Mouse (Mus musculus): ENCODE measurements around the gene Polr3f. TPM values are rescaled to one million over a fixed set of nuclear protein-coding genes. Genes with fewer than 3 reads are reported as not detected.

The Polr3f gene
- total RNA-seq (2014; rRNA removed) (30.2 and 39.0 TPM in 2 replicates), polyA plus RNA-seq (2015; fragmentation: Nextera tagmentation; extraction: Ambion mirVana) (15.4 and 20.2 TPM in 2 replicates)

DNA sequence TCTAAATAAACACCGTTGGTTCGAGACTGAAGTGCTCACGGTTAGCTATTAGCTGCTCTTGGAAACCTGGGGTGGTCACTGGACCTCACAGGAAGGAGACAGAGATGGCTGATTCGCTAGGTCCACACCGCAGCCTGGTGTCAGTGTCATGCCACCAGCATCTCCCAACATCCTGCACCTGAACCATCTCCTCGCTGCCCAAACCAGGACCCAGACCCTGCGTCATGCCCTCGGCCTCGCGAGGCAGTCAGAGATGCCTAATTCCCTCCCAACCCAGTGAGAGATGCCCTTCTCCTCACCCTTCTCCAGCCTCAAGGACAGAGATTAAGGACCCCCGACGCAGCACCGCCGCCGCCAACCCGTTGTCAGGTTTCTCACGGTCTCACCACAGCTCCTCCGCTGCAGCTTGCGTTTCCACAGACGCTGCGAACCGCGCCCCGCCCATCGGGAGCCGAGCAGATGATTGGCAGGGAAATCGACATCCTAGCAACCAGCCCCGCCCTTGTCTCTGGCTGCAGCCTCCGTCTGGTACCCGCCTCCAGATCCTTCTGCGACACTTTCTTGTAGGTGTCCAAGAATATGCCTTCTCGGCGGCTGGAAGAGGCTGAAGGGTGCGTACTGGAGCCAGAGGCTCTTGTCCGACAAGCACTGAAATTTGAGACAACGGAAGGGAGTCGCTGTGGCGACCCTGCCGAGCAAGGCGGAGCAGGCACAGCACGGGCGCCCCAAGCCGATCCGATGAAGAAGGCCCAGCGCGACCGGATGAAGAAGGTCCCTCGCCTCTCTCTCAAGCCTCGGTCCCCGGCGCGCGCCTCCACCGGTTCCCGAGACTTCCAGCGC, at the start of gene Polr3f, which contains the start of gene Dzank1:
Gene Polr3f, plus strand, starts transcription at position 738 of the 840 bp plus-strand sequence.
Gene Dzank1, minus strand, starts transcription at position 434 of the 840 bp plus-strand sequence.
- Histone ChIP-seq H3K9ac (peak within 1 kb of the TSS; percentile 90), H3K4me3 (ENCODE audit: low read depth, low read length) (peak within 1 kb of the TSS; percentile 98), H3K4me2 (ENCODE audit: low read depth) (peak within 1 kb of the TSS; percentile 65), H3K27ac (ENCODE audit: low read depth, low read length) (peak within 1 kb of the TSS; percentile 97), H3K4me1 (ENCODE audit: insufficient read depth) (peaks cover 9% of the 10 kb centered on the region), H3K9me3 (ENCODE audit: low read length) (no peaks in the 10 kb centered on the region), H3K36me3 (ENCODE audit: insufficient read depth) (peaks cover 8% of the 10 kb centered on the region; the same call in 1 of the 2 replicates), H3K27me3 (ENCODE audit: insufficient read depth, low read length) (no peaks in the 10 kb centered on the region; the same call in 1 of the 2 replicates)
- ATAC-seq (peak; percentile 98), DNase-seq (peak; percentile 98)
- peak; percentile 30 for TF ChIP-seq CTCF (IDR thresholded peaks at IDR 0.05; ENCODE audit: low read depth)
- WGBS, result under 1% methylated on average over 56 of the region's 56 CpGs

DNA sequence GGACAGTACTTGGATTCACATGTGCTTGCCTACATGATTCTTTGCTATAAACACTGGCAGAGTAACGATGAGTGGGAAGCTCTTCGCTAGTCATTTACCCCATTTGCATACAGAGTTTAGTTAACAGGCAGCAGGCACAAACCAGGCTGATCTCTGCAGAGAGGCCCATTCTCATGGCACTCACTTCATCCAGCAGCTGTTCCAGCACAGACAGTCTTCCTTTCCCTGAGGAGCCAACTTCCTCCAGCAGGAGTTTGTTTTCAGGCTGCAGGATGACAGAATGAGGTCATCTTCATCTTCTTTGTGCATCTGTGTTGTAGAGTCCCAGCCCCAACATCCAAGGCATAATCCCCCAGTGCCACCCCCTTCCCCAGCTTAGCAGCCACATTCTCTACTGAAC, 48.1 kb upstream of the Polr3f start:
- no peak for ATAC-seq
- H3K27ac ChIP-seq (ENCODE audit: low read depth, low read length), result no peak overlapping the region
- H3K4me1 ChIP-seq (ENCODE audit: insufficient read depth), result no peaks in the 10 kb centered on the region
- no peaks in the 10 kb centered on the region for H3K27me3 ChIP-seq (ENCODE audit: insufficient read depth, low read length)
- H3K4me2 ChIP-seq (ENCODE audit: low read depth), result no peak overlapping the region
- no peak overlapping the region for H3K4me3 ChIP-seq (ENCODE audit: low read depth, low read length)
- DNase-seq, result no peak
- no peak for TF ChIP-seq CTCF (IDR thresholded peaks at IDR 0.05; ENCODE audit: low read depth)
- WGBS, result 74% methylated on average over 2 of the region's 2 CpGs
- H3K9ac ChIP-seq, result no peak overlapping the region
- H3K36me3 ChIP-seq (ENCODE audit: insufficient read depth), result peaks cover 39% of the 10 kb centered on the region
- H3K9me3 ChIP-seq (ENCODE audit: low read length), result no peaks in the 10 kb centered on the region

DNA sequence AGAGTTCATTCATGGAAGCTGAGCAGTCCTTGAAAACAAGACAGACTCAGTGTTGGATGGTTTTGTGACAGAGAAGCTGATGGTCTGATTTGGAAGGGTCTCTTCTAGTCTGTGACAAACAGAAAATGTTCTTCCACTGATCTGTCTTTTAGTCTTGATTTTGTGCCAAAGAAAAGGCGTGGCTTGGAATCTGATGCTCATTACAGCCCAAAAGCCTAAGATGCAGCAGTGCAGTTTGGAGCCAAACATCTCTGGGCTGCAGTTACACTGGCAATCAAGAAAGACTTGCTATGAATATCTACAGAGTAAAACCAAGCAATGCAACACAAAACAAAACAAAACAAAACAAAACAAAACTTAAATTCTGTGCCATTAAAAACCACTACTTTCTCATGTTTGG, 43.4 kb upstream of the Polr3f start:
- TF ChIP-seq CTCF (IDR thresholded peaks at IDR 0.05; ENCODE audit: low read depth), result no peak
- Histone ChIP-seq H3K4me1 (ENCODE audit: insufficient read depth) (no peaks in the 10 kb centered on the region), H3K4me3 (ENCODE audit: low read depth, low read length) (no peak overlapping the region), H3K9me3 (ENCODE audit: low read length) (no peaks in the 10 kb centered on the region), H3K9ac (no peak overlapping the region), H3K36me3 (ENCODE audit: insufficient read depth) (peaks cover 34% of the 10 kb centered on the region), H3K27ac (ENCODE audit: low read depth, low read length) (no peak overlapping the region), H3K27me3 (ENCODE audit: insufficient read depth, low read length) (no peaks in the 10 kb centered on the region), H3K4me2 (ENCODE audit: low read depth) (no peak overlapping the region)
- WGBS, result 37% methylated on average over 1 of the region's 1 CpGs
- peak; percentile 31 for DNase-seq
- no peak for ATAC-seq

DNA sequence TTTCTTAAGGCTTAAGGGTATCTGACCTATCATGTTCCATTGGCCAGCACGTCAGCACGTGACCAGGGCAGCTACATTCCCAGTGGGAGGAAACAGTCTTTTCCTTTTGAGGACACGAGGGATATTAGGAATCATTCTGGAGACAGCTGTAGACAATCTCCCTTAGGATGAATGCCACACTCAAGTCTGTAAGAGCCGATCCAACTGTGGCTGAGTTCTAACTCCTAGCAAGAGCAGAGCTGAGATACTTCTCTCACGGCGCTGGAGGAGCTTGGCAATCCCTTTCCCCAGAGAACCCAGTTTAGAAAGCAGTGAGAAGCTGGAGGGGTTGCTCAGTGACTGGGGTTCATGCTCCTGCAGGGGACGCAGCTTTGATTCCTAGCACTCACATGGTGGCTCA, 42.1 kb upstream of the Polr3f start:
- H3K4me3 ChIP-seq (ENCODE audit: low read depth, low read length), result no peak overlapping the region
- DNase-seq, result no peak
- no peak for ATAC-seq
- no peak overlapping the region for H3K4me2 ChIP-seq (ENCODE audit: low read depth)
- no peaks in the 10 kb centered on the region for H3K9me3 ChIP-seq (ENCODE audit: low read length)
- H3K9ac ChIP-seq, result no peak overlapping the region
- no peak for TF ChIP-seq CTCF (IDR thresholded peaks at IDR 0.05; ENCODE audit: low read depth)
- WGBS, result 88% methylated on average over 7 of the region's 7 CpGs
- no peak overlapping the region for H3K27ac ChIP-seq (ENCODE audit: low read depth, low read length)
- no peaks in the 10 kb centered on the region for H3K4me1 ChIP-seq (ENCODE audit: insufficient read depth)
- peaks cover 38% of the 10 kb centered on the region for H3K36me3 ChIP-seq (ENCODE audit: insufficient read depth)
- no peaks in the 10 kb centered on the region for H3K27me3 ChIP-seq (ENCODE audit: insufficient read depth, low read length)

DNA sequence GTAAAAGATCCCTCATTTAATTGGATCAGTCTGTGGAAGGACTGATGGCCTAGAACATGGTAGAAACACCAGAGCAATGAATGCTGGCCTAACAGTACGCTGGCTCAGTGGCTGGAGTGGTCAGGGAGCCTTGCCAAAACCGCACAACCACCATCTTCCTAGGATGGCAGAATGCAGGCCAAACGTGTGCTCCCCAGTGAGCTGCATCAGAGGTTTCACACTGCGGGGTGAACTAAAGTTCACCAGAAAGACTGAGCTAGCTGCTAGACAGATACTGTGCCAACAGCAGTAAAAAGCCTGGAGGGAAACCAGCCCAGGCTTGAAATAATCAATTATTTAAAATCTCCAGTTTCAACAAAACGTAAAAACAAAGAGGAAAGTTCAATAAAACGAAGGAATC, 40.0 kb upstream of the Polr3f start:
- Histone ChIP-seq H3K4me2 (ENCODE audit: low read depth) (no peak overlapping the region), H3K36me3 (ENCODE audit: insufficient read depth) (peaks cover 26% of the 10 kb centered on the region), H3K27me3 (ENCODE audit: insufficient read depth, low read length) (no peaks in the 10 kb centered on the region), H3K9me3 (ENCODE audit: low read length) (no peaks in the 10 kb centered on the region), H3K4me1 (ENCODE audit: insufficient read depth) (no peaks in the 10 kb centered on the region), H3K9ac (no peak overlapping the region), H3K27ac (ENCODE audit: low read depth, low read length) (no peak overlapping the region), H3K4me3 (ENCODE audit: low read depth, low read length) (no peak overlapping the region)
- no peak for DNase-seq
- WGBS, result 62% methylated on average over 6 of the region's 6 CpGs
- no peak for ATAC-seq
- TF ChIP-seq CTCF (IDR thresholded peaks at IDR 0.05; ENCODE audit: low read depth), result no peak

GRCm38 (mm10) chr2:144489342-144489741, 38.2 kb upstream of the Polr3f start:
- H3K4me2 ChIP-seq (ENCODE audit: low read depth), result no peak overlapping the region
- TF ChIP-seq CTCF (IDR thresholded peaks at IDR 0.05; ENCODE audit: low read depth), result no peak
- no peaks in the 10 kb centered on the region for H3K4me1 ChIP-seq (ENCODE audit: insufficient read depth)
- H3K36me3 ChIP-seq (ENCODE audit: insufficient read depth), result peaks cover 26% of the 10 kb centered on the region
- H3K9me3 ChIP-seq (ENCODE audit: low read length), result no peaks in the 10 kb centered on the region
- no peaks in the 10 kb centered on the region for H3K27me3 ChIP-seq (ENCODE audit: insufficient read depth, low read length)
- WGBS, result 83% methylated on average over 5 of the region's 5 CpGs
- H3K4me3 ChIP-seq (ENCODE audit: low read depth, low read length), result no peak overlapping the region
- DNase-seq (no peak), ATAC-seq (no peak)
- no peak overlapping the region for H3K9ac ChIP-seq
- H3K27ac ChIP-seq (ENCODE audit: low read depth, low read length), result no peak overlapping the region

GRCm38 (mm10) chr2:144502134-144502533, 25.4 kb upstream of the Polr3f start:
- Histone ChIP-seq H3K27ac (ENCODE audit: low read depth, low read length) (no peak overlapping the region), H3K4me1 (ENCODE audit: insufficient read depth) (no peaks in the 10 kb centered on the region), H3K4me2 (ENCODE audit: low read depth) (no peak overlapping the region), H3K4me3 (ENCODE audit: low read depth, low read length) (no peak overlapping the region), H3K27me3 (ENCODE audit: insufficient read depth, low read length) (no peaks in the 10 kb centered on the region), H3K9me3 (ENCODE audit: low read length) (no peaks in the 10 kb centered on the region), H3K36me3 (ENCODE audit: insufficient read depth) (peaks cover 48% of the 10 kb centered on the region), H3K9ac (no peak overlapping the region)
- TF ChIP-seq CTCF (IDR thresholded peaks at IDR 0.05; ENCODE audit: low read depth), result no peak
- DNase-seq (no peak), ATAC-seq (no peak)
- 86% methylated on average over 6 of the region's 6 CpGs for WGBS
